Comparison of ENCODE assay signal across 8 mouse cellular contexts in the genomic region with DNA sequence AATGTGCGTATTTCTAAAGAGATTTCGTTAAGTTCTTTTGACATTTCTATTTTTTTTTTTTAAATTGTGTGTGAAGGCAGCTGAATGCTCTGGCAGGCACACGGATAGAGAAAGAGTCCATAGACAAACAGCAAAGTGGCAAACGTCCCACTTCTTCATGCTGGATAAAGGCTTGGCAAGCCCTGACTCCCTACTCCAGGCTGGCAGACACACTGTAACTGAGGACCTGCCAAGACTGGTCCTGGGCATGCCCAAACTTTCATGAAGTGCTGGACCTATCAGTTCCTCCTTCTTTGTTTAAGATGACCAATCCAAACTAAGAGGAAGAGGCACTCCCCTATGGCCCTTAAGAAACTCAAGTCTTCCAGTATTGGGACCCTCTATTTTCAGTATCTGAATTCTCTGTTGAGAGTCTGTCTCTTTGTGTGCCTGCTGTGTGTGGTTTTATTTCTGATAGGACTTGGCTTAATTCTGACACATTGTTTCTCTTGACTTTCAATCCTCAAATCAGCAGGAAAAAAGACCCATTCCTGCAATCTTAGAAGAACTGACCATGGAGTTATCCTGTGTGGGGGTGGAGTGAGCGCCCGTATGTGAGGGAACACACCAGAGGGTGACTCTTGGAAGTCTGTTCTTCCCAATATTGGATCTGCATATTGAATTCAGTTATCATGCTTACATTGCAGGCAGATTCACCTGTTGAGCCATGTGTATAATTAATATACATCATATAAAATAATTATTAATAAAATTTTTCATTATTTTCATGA.
DNase-seq lines count a peak whose midpoint lies in the region; ATAC-seq lines count a peak whose summit lies in the region.

No protein-coding gene starts in this region.

- peak; percentile 5 for DNase-seq in gastrocnemius, adult 18-20 months (ENCODE audit: low spot score)
- DNase-seq in gastrocnemius, postnatal 36 days: no peak
- peak; percentile 1 for DNase-seq in ZHBTc4 (ENCODE audit: low read depth, low spot score)
- peak; percentile 34 to 57 for DNase-seq in frontal cortex, postnatal 10 days (ENCODE audit: low spot score in 2 of 2)
- DNase-seq in left cerebral cortex, postnatal 10 days (ENCODE audit: extremely low spot score in 1 of 2, low spot score in 2 of 2): peak; percentile 37 to 65
- no peak for DNase-seq in kidney, adult 8-10 months
- DNase-seq in c-Kit-positive CD71-positive TER-119-positive erythroid progenitor cells, embryonic 14.5 days (ENCODE audit: low spot score): no peak

- no peak for ATAC-seq in monocyte, adult 5-6 weeks (replicated peaks; ENCODE audit: insufficient number of reproducible peaks, low FRiP score, low TSS enrichment, poor library complexity, severe bottlenecking)

- intact Hi-C loops in gastrocnemius, postnatal 36 days (cut with DNase I): no loop called here
- intact Hi-C loops in left cerebral cortex, postnatal 10 days (cut with DNase I): no loop called here

Comparison
In these comparisons a context has a peak if more than half of its experiments do, and no peak if none do; other contexts are left out.
1. DNase-seq: peak in gastrocnemius, adult 18-20 months (single experiment), ZHBTc4 (single experiment), frontal cortex, postnatal 10 days (2 of 2) and left cerebral cortex, postnatal 10 days (2 of 2); none in gastrocnemius, postnatal 36 days (0 of 2), kidney, adult 8-10 months (0 of 2) and c-Kit-positive CD71-positive TER-119-positive erythroid progenitor cells, embryonic 14.5 days (single experiment).